Mouse (Mus musculus): ENCODE data around the gene Lmo4. TPM values are rescaled to one million over a fixed set of nuclear protein-coding genes. Genes with fewer than 3 reads are reported as not detected.

The Lmo4 gene
- 104 TPM in 2 replicates for polyA plus RNA-seq (2014; fragmentation: Nextera tagmentation; extraction: Ambion mirVana)

DNA sequence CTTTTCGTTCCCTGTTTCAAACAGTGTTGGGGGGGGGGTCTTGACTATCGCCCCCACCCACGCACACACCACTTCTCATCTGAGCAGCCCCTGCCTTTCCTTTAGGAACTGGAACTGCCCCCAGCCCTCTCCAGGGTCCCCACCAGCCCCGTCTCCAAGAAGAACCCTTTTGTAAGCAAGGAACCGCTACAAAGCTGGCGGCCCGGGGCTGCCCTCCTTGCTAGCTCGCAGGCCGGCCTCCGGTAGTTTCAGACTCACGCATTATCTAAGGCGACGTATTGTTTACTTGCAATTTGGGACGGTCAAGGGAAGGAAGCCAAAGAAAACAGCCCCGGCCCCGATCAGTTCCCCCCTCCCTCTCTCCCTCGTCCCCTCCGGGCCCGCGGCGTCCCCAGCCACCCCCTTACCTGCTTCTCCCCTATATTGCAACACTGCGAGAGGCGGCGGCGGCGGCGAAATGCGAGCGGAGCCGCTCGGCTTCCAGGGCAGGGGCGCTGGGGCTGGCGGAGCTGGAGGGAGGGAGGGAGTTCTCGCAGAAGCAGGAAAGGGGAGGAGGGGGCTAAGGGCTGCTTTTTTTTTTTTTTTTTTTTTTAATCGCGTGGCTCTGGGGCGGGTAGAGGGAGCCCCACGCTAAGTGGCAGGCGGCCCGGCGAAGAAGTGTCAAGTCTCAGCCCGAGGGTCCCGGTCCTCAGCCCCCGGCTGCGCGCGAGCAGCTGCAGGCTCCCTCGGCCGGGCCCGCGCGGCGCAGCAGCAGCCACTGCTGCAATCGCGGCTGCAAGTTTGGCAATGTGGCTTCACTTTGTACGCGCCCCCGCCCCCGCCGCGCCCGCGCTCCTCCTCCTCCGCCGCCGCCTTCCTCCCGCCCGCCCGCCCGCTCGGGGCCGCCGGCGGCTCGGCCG lies at the start of gene Lmo4:
Lmo4 (minus strand) TSS at position 808 of the 899 bp plus-strand sequence.
- H3K27ac ChIP-seq (replicated peaks; ENCODE audit: low read depth, low read length) = peak within 1 kb of the TSS; percentile 99
- peak within 1 kb of the TSS; percentile 97 for H3K9ac ChIP-seq (replicated peaks; ENCODE audit: low read length)
- under 1% methylated on average over 51 of the region's 76 CpGs for WGBS
- no peaks in the 10 kb centered on the region for H3K9me3 ChIP-seq (replicated peaks; ENCODE audit: control insufficient read depth, low read length)
- H3K27me3 ChIP-seq (ENCODE audit: control insufficient read depth, insufficient read depth, low read length) = no peaks in the 10 kb centered on the region
- no peaks in the 10 kb centered on the region for H3K36me3 ChIP-seq (replicated peaks; ENCODE audit: control insufficient read depth, insufficient read depth, low read depth, low read length)
- ATAC-seq (replicated peaks; ENCODE audit: insufficient number of reproducible peaks, low FRiP score, low TSS enrichment, low read depth) (peak; percentile 72), DNase-seq (ENCODE audit: low spot score) (peak; percentile 78)
- H3K4me1 ChIP-seq (ENCODE audit: control insufficient read depth, insufficient read depth, low read length) = no peaks in the 10 kb centered on the region; the same call in 1 of the 2 replicates
- H3K4me3 ChIP-seq (ENCODE audit: low read depth, low read length) = peak within 1 kb of the TSS; percentile 92
- H3K4me2 ChIP-seq (ENCODE audit: low read depth, low read length) = peak within 1 kb of the TSS; percentile 84

DNA sequence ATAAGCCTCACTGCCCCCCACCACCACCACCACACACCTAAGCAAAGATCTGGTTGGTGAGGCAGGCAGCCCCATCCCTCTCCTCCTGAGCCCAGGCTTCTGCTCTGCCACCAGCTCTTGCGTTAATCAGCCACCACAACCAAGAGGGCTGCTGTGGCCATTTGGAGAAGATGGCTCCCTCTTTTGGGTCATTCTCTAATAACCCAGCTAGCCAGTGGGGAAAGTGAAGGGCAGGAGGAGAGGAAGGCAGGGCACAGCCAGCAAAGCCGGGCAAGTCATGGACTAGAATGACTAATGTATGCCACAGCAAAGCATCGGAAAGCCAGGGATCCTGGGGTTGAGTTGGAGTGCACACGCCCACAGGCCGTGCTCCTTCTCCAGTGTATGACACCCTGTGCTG lies 49.3 kb upstream of the Lmo4 start:
- Histone ChIP-seq H3K4me1 (ENCODE audit: control insufficient read depth, insufficient read depth, low read length) (no peaks in the 10 kb centered on the region), H3K9ac (replicated peaks; ENCODE audit: low read length) (no peak overlapping the region), H3K27ac (replicated peaks; ENCODE audit: low read depth, low read length) (no peak overlapping the region), H3K36me3 (replicated peaks; ENCODE audit: control insufficient read depth, insufficient read depth, low read depth, low read length) (no peaks in the 10 kb centered on the region), H3K9me3 (replicated peaks; ENCODE audit: control insufficient read depth, low read length) (no peaks in the 10 kb centered on the region), H3K4me3 (ENCODE audit: low read depth, low read length) (no peak overlapping the region), H3K27me3 (ENCODE audit: control insufficient read depth, insufficient read depth, low read length) (no peaks in the 10 kb centered on the region), H3K4me2 (ENCODE audit: low read depth, low read length) (no peak overlapping the region)
- DNase-seq (ENCODE audit: low spot score) (no peak), ATAC-seq (replicated peaks; ENCODE audit: insufficient number of reproducible peaks, low FRiP score, low TSS enrichment, low read depth) (no peak)
- 73% methylated on average over 5 of the region's 5 CpGs for WGBS

DNA sequence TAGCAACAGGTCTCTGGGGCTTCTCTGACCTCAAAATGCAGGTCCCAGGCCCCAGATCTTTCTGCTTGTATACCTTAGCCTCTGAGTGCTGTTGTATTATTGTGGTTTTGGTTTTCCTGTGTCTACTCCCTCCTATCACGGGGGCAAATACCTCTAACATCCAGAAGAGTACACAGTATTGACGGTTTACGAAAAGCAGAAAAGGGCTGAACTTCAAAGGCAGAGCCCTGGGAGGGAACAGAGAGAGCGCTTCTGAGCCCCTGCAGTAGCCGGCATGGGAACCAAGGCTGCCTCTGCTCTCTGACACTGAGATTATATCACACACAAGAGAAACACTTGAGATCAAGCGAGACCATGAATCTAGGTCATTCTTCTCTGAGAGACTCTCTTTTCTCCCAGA lies 48.0 kb upstream of the Lmo4 start:
- H3K4me3 ChIP-seq (ENCODE audit: low read depth, low read length) = no peak overlapping the region
- H3K9me3 ChIP-seq (replicated peaks; ENCODE audit: control insufficient read depth, low read length) = no peaks in the 10 kb centered on the region
- no peak overlapping the region for H3K9ac ChIP-seq (replicated peaks; ENCODE audit: low read length)
- H3K27ac ChIP-seq (replicated peaks; ENCODE audit: low read depth, low read length) = no peak overlapping the region
- no peaks in the 10 kb centered on the region for H3K36me3 ChIP-seq (replicated peaks; ENCODE audit: control insufficient read depth, insufficient read depth, low read depth, low read length)
- ATAC-seq (replicated peaks; ENCODE audit: insufficient number of reproducible peaks, low FRiP score, low TSS enrichment, low read depth) (no peak), DNase-seq (ENCODE audit: low spot score) (no peak)
- WGBS = 67% methylated on average over 6 of the region's 6 CpGs
- no peaks in the 10 kb centered on the region for H3K4me1 ChIP-seq (ENCODE audit: control insufficient read depth, insufficient read depth, low read length)
- no peaks in the 10 kb centered on the region for H3K27me3 ChIP-seq (ENCODE audit: control insufficient read depth, insufficient read depth, low read length)
- H3K4me2 ChIP-seq (ENCODE audit: low read depth, low read length) = no peak overlapping the region

- no peak overlapping the region for H3K9ac ChIP-seq (replicated peaks; ENCODE audit: low read length)
- ATAC-seq (replicated peaks; ENCODE audit: insufficient number of reproducible peaks, low FRiP score, low TSS enrichment, low read depth) (no peak), DNase-seq (ENCODE audit: low spot score) (no peak)
- no peaks in the 10 kb centered on the region for H3K4me1 ChIP-seq (ENCODE audit: control insufficient read depth, insufficient read depth, low read length)
- no peak overlapping the region for H3K27ac ChIP-seq (replicated peaks; ENCODE audit: low read depth, low read length)
- no peak overlapping the region for H3K4me3 ChIP-seq (ENCODE audit: low read depth, low read length)
- no peak overlapping the region for H3K4me2 ChIP-seq (ENCODE audit: low read depth, low read length)
- no peaks in the 10 kb centered on the region for H3K36me3 ChIP-seq (replicated peaks; ENCODE audit: control insufficient read depth, insufficient read depth, low read depth, low read length)
- no peaks in the 10 kb centered on the region for H3K9me3 ChIP-seq (replicated peaks; ENCODE audit: control insufficient read depth, low read length)
- WGBS = 82% methylated on average over 4 of the region's 4 CpGs
- no peaks in the 10 kb centered on the region for H3K27me3 ChIP-seq (ENCODE audit: control insufficient read depth, insufficient read depth, low read length)
Measured at GRCm38 (mm10) chr3:144252109-144252508, 47.1 kb upstream of the Lmo4 start.

DNA sequence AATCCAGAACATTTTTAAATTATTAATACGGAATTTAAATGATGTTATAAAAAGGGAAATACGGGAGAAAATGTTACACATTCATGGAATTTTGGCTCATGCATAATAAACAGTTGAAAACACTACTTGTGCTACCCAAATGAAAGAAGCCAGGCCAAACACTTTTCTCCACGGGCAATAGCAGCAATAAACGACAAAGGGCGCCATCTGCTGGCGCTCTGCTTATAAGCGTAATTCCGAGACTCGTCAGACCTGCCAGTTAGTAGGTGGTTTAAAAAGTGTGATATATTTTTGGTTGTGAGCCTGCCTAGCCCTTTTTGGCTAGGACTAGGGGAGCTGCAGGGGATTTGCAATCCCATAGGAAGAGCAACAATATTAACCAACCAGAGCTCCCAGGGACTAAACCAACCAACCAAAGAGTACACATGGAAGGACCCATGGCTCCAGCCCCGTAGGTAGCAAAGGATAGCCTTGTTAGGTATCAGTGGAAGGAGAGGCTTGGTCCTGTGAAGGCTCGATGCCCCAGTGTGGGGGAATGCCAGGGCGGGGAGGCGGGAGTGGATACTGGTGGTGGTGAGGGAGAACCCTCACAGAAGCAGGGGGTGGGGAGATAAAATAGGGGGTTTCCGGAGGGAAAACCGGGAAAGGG lies 37.1 kb upstream of the Lmo4 start:
- Histone ChIP-seq H3K9ac (replicated peaks; ENCODE audit: low read length) (no peak overlapping the region), H3K36me3 (replicated peaks; ENCODE audit: control insufficient read depth, insufficient read depth, low read depth, low read length) (no peaks in the 10 kb centered on the region), H3K9me3 (replicated peaks; ENCODE audit: control insufficient read depth, low read length) (no peaks in the 10 kb centered on the region), H3K27me3 (ENCODE audit: control insufficient read depth, insufficient read depth, low read length) (no peaks in the 10 kb centered on the region), H3K4me2 (ENCODE audit: low read depth, low read length) (no peak overlapping the region), H3K4me3 (ENCODE audit: low read depth, low read length) (no peak overlapping the region), H3K27ac (replicated peaks; ENCODE audit: low read depth, low read length) (no peak overlapping the region), H3K4me1 (ENCODE audit: control insufficient read depth, insufficient read depth, low read length) (no peaks in the 10 kb centered on the region)
- DNase-seq (ENCODE audit: low spot score) (peak; percentile 90), ATAC-seq (replicated peaks; ENCODE audit: insufficient number of reproducible peaks, low FRiP score, low TSS enrichment, low read depth) (no peak)
- WGBS = 30% methylated on average over 15 of the region's 15 CpGs

GRCm38 (mm10) chr3:144241161-144241560 lies 36.1 kb upstream of the Lmo4 start:
- no peaks in the 10 kb centered on the region for H3K27me3 ChIP-seq (ENCODE audit: control insufficient read depth, insufficient read depth, low read length)
- DNase-seq (ENCODE audit: low spot score) = no peak
- no peaks in the 10 kb centered on the region for H3K36me3 ChIP-seq (replicated peaks; ENCODE audit: control insufficient read depth, insufficient read depth, low read depth, low read length)
- WGBS = 83% methylated on average over 3 of the region's 3 CpGs
- no peak overlapping the region for H3K27ac ChIP-seq (replicated peaks; ENCODE audit: low read depth, low read length)
- no peak overlapping the region for H3K4me3 ChIP-seq (ENCODE audit: low read depth, low read length)
- H3K9ac ChIP-seq (replicated peaks; ENCODE audit: low read length) = no peak overlapping the region
- H3K4me2 ChIP-seq (ENCODE audit: low read depth, low read length) = no peak overlapping the region
- H3K4me1 ChIP-seq (ENCODE audit: control insufficient read depth, insufficient read depth, low read length) = no peaks in the 10 kb centered on the region
- H3K9me3 ChIP-seq (replicated peaks; ENCODE audit: control insufficient read depth, low read length) = no peaks in the 10 kb centered on the region
- no peak for ATAC-seq (replicated peaks; ENCODE audit: insufficient number of reproducible peaks, low FRiP score, low TSS enrichment, low read depth)

- DNase-seq (ENCODE audit: low spot score) = no peak
- Histone ChIP-seq H3K4me3 (ENCODE audit: low read depth, low read length) (no peak overlapping the region), H3K36me3 (replicated peaks; ENCODE audit: control insufficient read depth, insufficient read depth, low read depth, low read length) (no peaks in the 10 kb centered on the region), H3K9me3 (replicated peaks; ENCODE audit: control insufficient read depth, low read length) (no peaks in the 10 kb centered on the region), H3K4me1 (ENCODE audit: control insufficient read depth, insufficient read depth, low read length) (no peaks in the 10 kb centered on the region), H3K4me2 (ENCODE audit: low read depth, low read length) (no peak overlapping the region), H3K27me3 (ENCODE audit: control insufficient read depth, insufficient read depth, low read length) (no peaks in the 10 kb centered on the region), H3K9ac (replicated peaks; ENCODE audit: low read length) (no peak overlapping the region), H3K27ac (replicated peaks; ENCODE audit: low read depth, low read length) (no peak overlapping the region)
- no peak for ATAC-seq (replicated peaks; ENCODE audit: insufficient number of reproducible peaks, low FRiP score, low TSS enrichment, low read depth)
- WGBS = 95% methylated on average over 11 of the region's 11 CpGs
Measured at GRCm38 (mm10) chr3:144238482-144238881, 33.5 kb upstream of the Lmo4 start.

Data from embryonic facial prominence, embryonic 11.5 days (tissue).